Mouse (Mus musculus) liver, embryonic 12.5 days (tissue): ENCODE data around the gene Olfr411. TPM values are rescaled to one million over a fixed set of nuclear protein-coding genes. Genes with fewer than 3 reads are reported as not detected.

Source experiments
- ATAC-seq: fragments of 200-750 bp; cut with Nextera tagmentation; 2 replicates; pipeline ENCODE4 v1.8.0; 2017; ENCODE audit warnings: moderate number of reproducible peaks, mild to moderate bottlenecking, moderate library complexity
- H3K27ac ChIP-seq: fragments of 300-500 bp; sonication (generic); 2 replicates; pipeline ENCODE4 v1.5.1; 2016; ENCODE audit warnings: mild to moderate bottlenecking
- H3K27me3 ChIP-seq: fragments of 300-500 bp; sonication (generic); replicated peaks from 2 replicates; pipeline ENCODE4 v1.6.1; 2016; ENCODE audit warnings: mild to moderate bottlenecking, moderate library complexity
- H3K36me3 ChIP-seq: fragments of 300-500 bp; sonication (generic); 2 replicates; pipeline ENCODE4 v1.6.1; 2016; ENCODE audit warnings: mild to moderate bottlenecking, moderate library complexity
- H3K4me1 ChIP-seq: fragments of 300-500 bp; sonication (generic); 2 replicates; pipeline ENCODE4 v1.6.1; 2016
- H3K4me2 ChIP-seq: fragments of 300-500 bp; sonication (generic); 2 replicates; pipeline ENCODE4 v1.6.1; 2016; ENCODE audit warnings: mild to moderate bottlenecking, moderate library complexity
- H3K4me3 ChIP-seq: fragments of 300-500 bp; sonication (generic); 2 replicates; pipeline ENCODE4 v1.5.1; 2016; ENCODE audit warnings: mild to moderate bottlenecking, moderate library complexity
- H3K9ac ChIP-seq: fragments of 300-500 bp; sonication (generic); 2 replicates; pipeline ENCODE4 v1.6.1; 2016; ENCODE audit warnings: mild to moderate bottlenecking, moderate library complexity
- H3K9me3 ChIP-seq: fragments of 300-500 bp; sonication (generic); replicated peaks from 2 replicates; pipeline ENCODE4 v1.6.1; 2016; ENCODE audit warnings: mild to moderate bottlenecking, moderate library complexity
- WGBS: fragments of 180-500 bp; shearing (Covaris S2); methylation state at CpG from one replicate; pipeline ENCODE4 v1.1.7; 2016; ENCODE audit not compliant: insufficient replicate concordance; 5-methylcytosine and 5-hydroxymethylcytosine counted together
- polyA plus RNA-seq: library from polyadenylated mRNA; unstranded; fragments of >200 nt; fragmentation: Nextera tagmentation; extraction: Ambion mirVana; gene quantifications from 2 replicates; pipeline ENCODE4 v1.2.1, GENCODE M21; 2016

Gene Olfr411
- polyA plus RNA-seq: not detected in 2 replicates

DNA sequence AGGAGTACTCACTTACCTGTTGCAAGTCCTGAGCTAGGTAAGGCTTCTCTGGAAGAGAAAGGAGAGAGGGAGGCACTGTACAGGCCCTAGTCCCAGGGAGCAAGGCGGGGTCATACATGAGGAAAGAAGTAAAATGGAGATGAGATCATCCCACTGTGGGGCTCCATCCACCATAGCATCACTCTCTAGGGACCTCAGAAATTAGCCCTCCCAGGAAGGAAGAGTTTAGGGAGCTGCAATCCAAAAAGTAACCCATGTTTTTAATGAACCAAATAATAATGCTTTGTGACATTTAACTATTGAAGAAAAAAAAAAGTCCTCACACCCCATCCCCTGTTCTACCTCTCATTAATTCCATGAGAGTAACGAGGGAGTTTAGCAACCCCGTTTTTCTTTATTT is at the start of gene Olfr411:
TSS of gene Olfr411 (minus strand) at position 101 of the 400 bp plus-strand sequence.
- Histone ChIP-seq H3K4me2 (no peak within 1 kb of the TSS), H3K27me3 (no peaks in the 10 kb centered on the region), H3K9ac (no peak within 1 kb of the TSS), H3K4me3 (no peak within 1 kb of the TSS), H3K27ac (no peak within 1 kb of the TSS), H3K36me3 (no peaks in the 10 kb centered on the region), H3K9me3 (no peaks in the 10 kb centered on the region), H3K4me1 (no peaks in the 10 kb centered on the region)
- no peak for ATAC-seq
- 53% methylated on average over 3 of the region's 3 CpGs for WGBS

DNA sequence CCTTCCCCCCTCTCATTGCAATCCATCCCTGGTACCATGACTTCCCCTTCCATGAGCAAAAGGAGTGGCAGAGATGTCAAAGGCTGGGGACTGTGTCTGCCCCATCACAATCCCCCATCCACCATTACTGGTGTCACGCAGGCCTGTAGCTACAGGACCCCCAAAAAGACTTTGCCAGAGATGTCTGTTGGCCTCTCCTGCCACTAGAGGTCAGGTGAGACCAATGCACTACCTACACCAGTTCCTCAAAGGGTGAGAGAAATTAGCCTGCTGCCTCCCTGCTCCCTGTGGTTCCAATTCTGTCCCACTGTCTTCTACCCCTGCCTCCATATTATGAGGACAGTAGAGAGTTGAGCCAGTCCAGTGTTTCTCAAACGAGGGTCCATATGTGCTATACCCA is 49.7 kb upstream of the Olfr411 start:
- Histone ChIP-seq H3K9me3 (no peaks in the 10 kb centered on the region), H3K27me3 (no peaks in the 10 kb centered on the region), H3K4me1 (no peaks in the 10 kb centered on the region), H3K36me3 (no peaks in the 10 kb centered on the region), H3K9ac (no peak overlapping the region), H3K4me3 (no peak overlapping the region), H3K4me2 (no peak overlapping the region), H3K27ac (no peak overlapping the region)
- 27% methylated on average over 2 of the region's 2 CpGs for WGBS
- ATAC-seq: no peak

DNA sequence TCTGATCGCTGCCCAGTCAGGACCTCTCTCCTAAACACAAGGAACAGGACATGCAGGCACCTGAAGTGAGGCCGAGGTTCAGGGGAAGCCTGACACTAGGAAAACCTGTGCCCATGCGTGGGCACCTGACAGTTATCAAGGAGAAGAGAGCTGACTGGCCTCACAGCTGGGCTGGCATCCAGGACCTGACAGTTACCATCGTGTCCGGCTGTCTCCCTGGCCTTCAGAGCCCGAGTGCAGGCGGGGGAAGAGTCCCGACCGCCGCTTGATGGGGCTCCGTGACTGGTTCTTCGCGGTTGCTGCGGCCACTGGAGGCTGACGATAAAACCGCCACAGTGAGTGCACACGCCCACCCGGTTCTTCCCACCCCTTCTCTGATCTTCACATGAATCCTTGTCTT is 43.1 kb upstream of the Olfr411 start:
- H3K27ac ChIP-seq: no peak overlapping the region
- H3K9me3 ChIP-seq: no peaks in the 10 kb centered on the region
- 58% methylated on average over 18 of the region's 18 CpGs for WGBS
- H3K27me3 ChIP-seq: no peaks in the 10 kb centered on the region
- 0 out of 2 replicates have a peak, but pooled peaks cover 5% of the 10 kb centered on the region for H3K4me1 ChIP-seq
- H3K4me2 ChIP-seq: no peak overlapping the region
- no peak overlapping the region for H3K4me3 ChIP-seq
- H3K36me3 ChIP-seq: no peaks in the 10 kb centered on the region
- ATAC-seq: no peak
- H3K9ac ChIP-seq: no peak overlapping the region

DNA sequence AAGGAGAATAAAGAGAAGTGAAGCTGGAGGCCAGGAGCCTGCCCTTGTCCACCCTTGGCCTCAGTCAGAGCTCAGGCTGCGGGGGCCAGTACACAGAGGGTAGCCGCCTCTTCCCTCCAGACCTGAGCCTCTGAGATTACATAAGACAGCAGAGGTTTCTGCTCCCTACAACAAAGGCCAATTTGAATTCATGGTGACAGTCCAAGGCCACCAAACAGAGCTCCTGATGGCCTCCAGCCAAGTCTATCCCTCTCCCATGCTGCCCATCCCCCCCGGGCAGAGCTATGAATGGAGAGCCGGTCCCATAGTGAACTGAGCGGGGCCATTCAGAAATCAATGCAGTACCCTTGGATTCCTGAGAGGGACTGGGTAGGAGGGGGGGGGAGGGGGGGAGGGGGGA is 41.0 kb upstream of the Olfr411 start:
- Histone ChIP-seq H3K4me1 (0 out of 2 replicates have a peak, but pooled peaks cover 5% of the 10 kb centered on the region), H3K4me2 (no peak overlapping the region), H3K9ac (no peak overlapping the region), H3K36me3 (no peaks in the 10 kb centered on the region), H3K9me3 (no peaks in the 10 kb centered on the region), H3K4me3 (no peak overlapping the region), H3K27ac (no peak overlapping the region), H3K27me3 (no peaks in the 10 kb centered on the region)
- 56% methylated on average over 5 of the region's 5 CpGs for WGBS
- peak; percentile 71 for ATAC-seq

DNA sequence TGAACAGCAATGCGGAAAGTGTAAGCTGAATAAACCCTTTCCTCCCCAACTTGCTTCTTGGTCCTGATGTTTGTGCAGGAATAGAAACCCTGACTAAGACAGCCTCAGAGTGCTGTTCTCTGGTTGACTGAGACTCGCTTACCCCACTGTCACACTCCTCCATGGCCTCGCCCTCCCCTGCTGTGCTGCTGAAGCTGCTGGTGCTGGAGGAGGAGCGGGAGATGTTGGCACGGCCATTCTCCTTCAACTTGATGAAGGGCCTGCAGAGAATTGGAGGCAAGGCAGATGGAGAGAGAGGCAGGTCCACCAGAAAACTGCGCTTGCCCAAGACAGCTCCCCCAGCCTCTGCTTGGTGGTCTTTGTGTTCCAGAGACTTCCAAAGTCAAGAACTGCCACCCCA is 40.5 kb upstream of the Olfr411 start:
- 0 out of 2 replicates have a peak, but pooled peaks cover 5% of the 10 kb centered on the region for H3K4me1 ChIP-seq
- H3K27me3 ChIP-seq: no peaks in the 10 kb centered on the region
- no peaks in the 10 kb centered on the region for H3K36me3 ChIP-seq
- H3K4me3 ChIP-seq: no peak overlapping the region
- H3K4me2 ChIP-seq: no peak overlapping the region
- H3K27ac ChIP-seq: no peak overlapping the region
- H3K9ac ChIP-seq: no peak overlapping the region
- WGBS: 64% methylated on average over 6 of the region's 6 CpGs
- ATAC-seq: no peak
- H3K9me3 ChIP-seq: no peaks in the 10 kb centered on the region

DNA sequence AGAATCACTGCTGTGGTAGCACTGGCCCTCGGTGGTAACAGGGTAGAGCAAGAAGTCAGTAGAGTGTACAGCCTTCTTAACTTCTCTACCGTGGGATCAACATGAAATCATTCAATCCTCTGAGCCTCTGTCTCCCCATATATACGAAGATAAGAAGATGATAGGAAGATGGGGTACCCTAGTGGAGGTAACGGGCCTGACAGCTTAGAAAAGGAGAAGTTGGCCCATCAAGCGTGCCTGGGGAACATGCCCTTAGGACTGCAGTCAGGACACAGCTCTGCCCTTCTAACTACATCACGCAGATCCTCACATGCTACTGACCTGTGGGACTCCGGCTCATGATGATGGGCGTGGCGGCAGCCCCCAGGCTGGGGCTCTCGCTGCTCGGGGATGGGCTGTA is 39.4 kb upstream of the Olfr411 start:
- Histone ChIP-seq H3K4me1 (0 out of 2 replicates have a peak, but pooled peaks cover 5% of the 10 kb centered on the region), H3K27ac (no peak overlapping the region), H3K27me3 (no peaks in the 10 kb centered on the region), H3K4me2 (no peak overlapping the region), H3K9ac (no peak overlapping the region), H3K4me3 (no peak overlapping the region), H3K9me3 (no peaks in the 10 kb centered on the region), H3K36me3 (peaks cover 4% of the 10 kb centered on the region; the same call in 1 of the 2 replicates)
- no peak; the same call in 1 of the 2 replicates for ATAC-seq
- 65% methylated on average over 11 of the region's 11 CpGs for WGBS

DNA sequence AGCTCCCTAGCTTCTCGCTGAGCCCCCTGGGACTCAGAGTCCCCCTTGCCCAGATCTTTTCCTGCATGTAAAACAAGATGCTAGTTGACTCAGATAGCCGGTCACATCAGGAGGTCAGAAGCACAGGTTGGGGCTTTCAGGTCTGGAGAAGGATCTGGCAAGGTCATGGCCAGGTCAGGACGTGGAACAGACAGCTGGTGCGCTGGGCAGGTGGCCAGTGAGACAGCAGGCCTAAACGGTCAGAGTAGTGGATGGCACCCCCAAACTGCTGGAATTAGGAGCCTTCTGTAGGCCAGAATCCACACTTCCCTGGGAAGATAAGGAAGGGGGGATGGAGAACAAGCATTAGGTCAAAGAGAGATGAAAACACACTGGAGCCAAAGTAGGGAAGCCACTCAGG is 34.8 kb upstream of the Olfr411 start:
- H3K27me3 ChIP-seq: no peaks in the 10 kb centered on the region
- no peaks in the 10 kb centered on the region for H3K4me1 ChIP-seq
- no peak overlapping the region for H3K4me3 ChIP-seq
- peaks cover 4% of the 10 kb centered on the region; the same call in 1 of the 2 replicates for H3K36me3 ChIP-seq
- H3K4me2 ChIP-seq: no peak overlapping the region
- ATAC-seq: no peak
- no peak overlapping the region for H3K9ac ChIP-seq
- no peak overlapping the region for H3K27ac ChIP-seq
- WGBS: 71% methylated on average over 5 of the region's 5 CpGs
- no peaks in the 10 kb centered on the region for H3K9me3 ChIP-seq

DNA sequence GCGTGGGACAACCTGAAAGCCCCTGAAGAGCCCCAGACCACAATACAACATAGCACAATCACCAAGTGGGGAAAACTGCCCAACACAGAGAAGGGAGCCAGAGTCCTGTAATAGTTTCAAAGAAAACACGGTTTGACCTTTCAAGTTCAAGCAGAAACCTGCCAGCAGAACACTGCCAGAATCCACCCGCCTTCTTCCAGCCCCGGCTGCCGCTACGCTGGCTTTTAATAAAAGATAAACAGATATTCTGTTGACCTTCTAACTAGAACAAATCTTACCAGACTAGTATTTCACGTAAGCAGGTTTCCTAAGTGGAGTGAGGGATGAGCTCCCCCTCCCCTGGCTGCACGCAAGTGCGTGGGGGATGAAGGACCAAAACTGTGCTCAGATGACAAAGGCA is 33.2 kb upstream of the Olfr411 start:
- Histone ChIP-seq H3K4me3 (no peak overlapping the region), H3K27ac (no peak overlapping the region), H3K4me1 (no peaks in the 10 kb centered on the region), H3K9ac (no peak overlapping the region), H3K4me2 (no peak overlapping the region), H3K36me3 (peaks cover 4% of the 10 kb centered on the region; the same call in 1 of the 2 replicates), H3K9me3 (no peaks in the 10 kb centered on the region), H3K27me3 (no peaks in the 10 kb centered on the region)
- WGBS: 74% methylated on average over 9 of the region's 9 CpGs
- no peak for ATAC-seq

DNA sequence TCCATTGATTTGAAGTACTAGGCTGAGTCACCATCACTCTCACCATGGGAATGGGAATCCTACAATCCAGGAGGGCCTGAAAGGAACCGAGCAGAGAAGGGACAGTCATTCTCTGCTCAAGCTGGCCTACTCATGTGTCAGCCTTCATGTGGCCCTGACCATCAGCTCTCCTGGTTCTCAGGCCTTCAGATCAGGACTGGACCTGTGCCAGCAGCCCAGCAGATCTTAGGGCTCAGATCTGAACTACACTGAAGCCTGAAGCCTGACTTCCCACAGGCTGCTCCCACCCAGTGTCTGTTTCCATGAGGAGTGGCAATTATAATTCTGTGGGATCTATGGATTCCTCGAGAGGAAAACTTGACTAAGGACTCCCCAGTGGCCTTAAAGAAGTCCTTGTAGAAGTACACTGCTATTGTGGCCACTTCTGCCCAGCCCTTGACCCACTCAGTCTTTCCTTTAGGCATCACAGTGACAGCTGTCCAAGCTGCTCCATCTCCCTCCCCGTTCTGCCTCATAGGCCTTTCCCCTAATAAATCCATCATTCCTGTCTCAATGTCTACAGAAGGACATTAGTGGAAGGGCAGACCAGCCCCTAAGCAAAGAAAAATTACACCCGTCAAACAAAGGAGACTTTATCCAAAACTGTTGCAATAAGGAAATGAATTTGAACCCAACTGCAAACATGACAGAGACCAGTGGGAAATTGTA is 26.9 kb upstream of the Olfr411 start:
- no peaks in the 10 kb centered on the region for H3K4me1 ChIP-seq
- no peak overlapping the region for H3K27ac ChIP-seq
- H3K36me3 ChIP-seq: no peaks in the 10 kb centered on the region
- 49% methylated on average over 4 of the region's 4 CpGs for WGBS
- H3K27me3 ChIP-seq: no peaks in the 10 kb centered on the region
- ATAC-seq: no peak
- no peak overlapping the region for H3K9ac ChIP-seq
- H3K9me3 ChIP-seq: no peaks in the 10 kb centered on the region
- no peak overlapping the region for H3K4me2 ChIP-seq
- H3K4me3 ChIP-seq: no peak overlapping the region

DNA sequence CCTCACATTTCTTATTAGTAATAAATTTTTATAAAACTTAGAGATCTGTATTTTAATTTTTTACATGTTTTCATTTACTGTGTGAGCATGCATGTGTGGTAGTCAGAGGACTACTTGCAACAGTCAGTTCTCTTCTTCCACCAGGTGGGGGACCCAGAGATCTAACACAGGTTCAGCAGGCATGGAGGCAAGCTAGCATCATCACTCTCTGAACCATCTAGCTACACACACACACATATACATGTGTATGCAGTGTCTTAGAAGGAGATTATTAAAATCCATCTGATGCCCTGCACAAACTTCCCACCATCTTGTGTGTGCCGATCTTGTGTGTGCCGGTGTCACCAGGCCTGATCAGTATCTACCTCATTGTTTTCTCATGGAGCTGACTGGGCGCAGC is 24.4 kb upstream of the Olfr411 start:
- H3K4me3 ChIP-seq: no peak overlapping the region
- H3K27ac ChIP-seq: no peak overlapping the region
- H3K36me3 ChIP-seq: no peaks in the 10 kb centered on the region
- no peak overlapping the region for H3K4me2 ChIP-seq
- WGBS: 73% methylated on average over 3 of the region's 3 CpGs
- no peak overlapping the region for H3K9ac ChIP-seq
- no peaks in the 10 kb centered on the region for H3K4me1 ChIP-seq
- H3K27me3 ChIP-seq: no peaks in the 10 kb centered on the region
- ATAC-seq: no peak
- no peaks in the 10 kb centered on the region for H3K9me3 ChIP-seq

DNA sequence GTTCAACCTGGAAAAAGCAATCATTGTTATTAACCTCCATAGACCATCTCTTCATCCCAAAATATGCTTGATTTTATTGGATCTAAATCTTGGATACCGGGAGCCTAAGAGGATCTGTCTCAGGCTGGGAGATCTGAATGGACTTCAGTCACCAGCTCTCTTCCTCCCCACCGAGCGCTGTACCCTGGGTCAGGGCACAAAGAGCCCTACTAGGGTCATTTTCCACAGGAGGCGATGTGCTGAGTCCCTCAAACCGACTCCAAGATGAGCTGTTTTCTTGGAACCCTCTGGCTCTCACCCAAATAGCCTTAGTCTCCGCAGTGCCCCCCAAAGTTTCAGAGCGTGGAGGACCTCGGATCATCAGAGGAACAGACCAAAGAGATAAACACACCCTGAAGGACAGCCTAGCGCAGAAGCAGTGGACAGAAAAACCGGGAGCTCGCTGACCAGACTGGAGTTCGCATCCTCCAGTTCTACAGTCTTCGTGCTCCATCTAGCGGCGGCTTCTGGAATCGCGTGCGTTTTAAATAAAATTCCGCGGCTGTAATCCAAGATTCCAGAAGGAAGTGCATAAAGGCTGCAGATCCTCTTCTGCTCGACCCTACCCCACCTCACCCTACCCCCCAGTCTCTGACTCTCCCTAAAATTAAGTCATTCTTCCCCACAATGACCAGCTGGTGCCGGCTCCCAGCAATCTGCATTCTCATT is 19.1 kb upstream of the Olfr411 start:
- 12% methylated on average over 22 of the region's 22 CpGs for WGBS
- ATAC-seq: no peak

DNA sequence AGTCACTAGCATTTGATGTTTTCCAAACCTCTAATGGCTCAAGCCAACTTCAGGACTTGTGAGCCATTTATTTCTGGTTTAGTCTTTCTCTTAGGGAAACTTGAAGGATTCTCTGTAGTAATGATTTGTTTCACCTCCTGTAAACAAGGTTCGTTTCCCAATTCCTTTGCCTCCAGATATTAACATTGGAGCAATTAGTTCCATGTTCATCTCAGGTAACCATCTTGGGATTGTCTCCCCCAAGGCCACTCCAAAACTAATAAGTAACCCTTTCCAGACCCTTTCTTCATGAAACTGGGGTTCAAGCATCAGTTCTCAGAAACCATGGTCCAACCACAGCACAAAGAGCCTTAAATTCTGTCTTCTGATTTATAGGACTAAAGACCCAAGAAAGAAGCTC is 9.3 kb upstream of the Olfr411 start, which contains the start of gene Olfr412:
TSS of gene Olfr412 (plus strand) at position 301 of the 400 bp plus-strand sequence.
- Histone ChIP-seq H3K9ac (no peak within 1 kb of the TSS), H3K27me3 (no peaks in the 10 kb centered on the region), H3K27ac (no peak within 1 kb of the TSS), H3K4me2 (no peak within 1 kb of the TSS), H3K4me1 (no peaks in the 10 kb centered on the region), H3K36me3 (no peaks in the 10 kb centered on the region), H3K4me3 (no peak within 1 kb of the TSS), H3K9me3 (no peaks in the 10 kb centered on the region)
- WGBS: 55% methylated on average over 1 of the region's 1 CpGs
- no peak for ATAC-seq

More for the DNA sequence above, 19.1 kb upstream of the Olfr411 start:
- H3K9ac ChIP-seq: no peak overlapping the region
- H3K36me3 ChIP-seq: no peaks in the 10 kb centered on the region
- H3K4me3 ChIP-seq: no peak overlapping the region
- H3K4me1 ChIP-seq: no peaks in the 10 kb centered on the region
- no peak overlapping the region for H3K27ac ChIP-seq
- no peaks in the 10 kb centered on the region for H3K27me3 ChIP-seq
- H3K4me2 ChIP-seq: no peak overlapping the region
- no peaks in the 10 kb centered on the region for H3K9me3 ChIP-seq
